Mouse (Mus musculus): ENCODE data around the gene Tmem222.

Tmem222 gene

GRCm38 (mm10) chr4:133220656-133221055 is 56.9 kb downstream of the Tmem222 start:
- in situ Hi-C loops (cut with MboI; ENCODE audit: low sequenced_read_pairs) = no loop called here

GRCm38 (mm10) chr4:133218745-133219144 is 58.8 kb downstream of the Tmem222 start:
- in situ Hi-C loops (cut with MboI; ENCODE audit: low sequenced_read_pairs) = no loop called here

- in situ Hi-C loops (cut with MboI; ENCODE audit: low sequenced_read_pairs) = no loop called here
These were observed 60.0 kb downstream of the Tmem222 start for GRCm38 (mm10) chr4:133217641-133218040.
